Mouse (Mus musculus): ENCODE results near the gene Magel2. TPM values are rescaled to one million over a fixed set of nuclear protein-coding genes. Genes with fewer than 3 reads are reported as not detected.

The Magel2 gene
- polyA plus RNA-seq, 1 experiment, result not detected

GRCm38 (mm10) chr7:62407803-62408202 is 31.0 kb downstream of the Magel2 start:
- no peaks in the 10 kb centered on the region for H3K4me1 ChIP-seq (ENCODE audit: control insufficient read depth, insufficient read depth, insufficient read length, low read length)
- no peak overlapping the region for H3K4me3 ChIP-seq (ENCODE audit: insufficient read depth, low read depth, low read length)
- no peak overlapping the region for H3K27ac ChIP-seq (replicated peaks; ENCODE audit: low read depth, low read length)

- H3K4me3 ChIP-seq (ENCODE audit: insufficient read depth, low read depth, low read length), result no peak overlapping the region
- no peaks in the 10 kb centered on the region for H3K4me1 ChIP-seq (ENCODE audit: control insufficient read depth, insufficient read depth, insufficient read length, low read length)
- no peak overlapping the region for H3K27ac ChIP-seq (replicated peaks; ENCODE audit: low read depth, low read length)
These were observed 38.4 kb downstream of the Magel2 start for GRCm38 (mm10) chr7:62415222-62415621.

GRCm38 (mm10) chr7:62416173-62416572 is 39.4 kb downstream of the Magel2 start:
- Histone ChIP-seq H3K4me3 (ENCODE audit: insufficient read depth, low read depth, low read length) (no peak overlapping the region), H3K27ac (replicated peaks; ENCODE audit: low read depth, low read length) (no peak overlapping the region), H3K4me1 (ENCODE audit: control insufficient read depth, insufficient read depth, insufficient read length, low read length) (no peaks in the 10 kb centered on the region)

GRCm38 (mm10) chr7:62418346-62418745 is 41.5 kb downstream of the Magel2 start:
- Histone ChIP-seq H3K4me3 (ENCODE audit: insufficient read depth, low read depth, low read length) (no peak overlapping the region), H3K27ac (replicated peaks; ENCODE audit: low read depth, low read length) (no peak overlapping the region), H3K4me1 (ENCODE audit: control insufficient read depth, insufficient read depth, insufficient read length, low read length) (no peaks in the 10 kb centered on the region)

GRCm38 (mm10) chr7:62419105-62419492 is 42.3 kb downstream of the Magel2 start:
- Histone ChIP-seq H3K4me1 (ENCODE audit: control insufficient read depth, insufficient read depth, insufficient read length, low read length) (no peaks in the 10 kb centered on the region), H3K27ac (replicated peaks; ENCODE audit: low read depth, low read length) (no peak overlapping the region)

DNA sequence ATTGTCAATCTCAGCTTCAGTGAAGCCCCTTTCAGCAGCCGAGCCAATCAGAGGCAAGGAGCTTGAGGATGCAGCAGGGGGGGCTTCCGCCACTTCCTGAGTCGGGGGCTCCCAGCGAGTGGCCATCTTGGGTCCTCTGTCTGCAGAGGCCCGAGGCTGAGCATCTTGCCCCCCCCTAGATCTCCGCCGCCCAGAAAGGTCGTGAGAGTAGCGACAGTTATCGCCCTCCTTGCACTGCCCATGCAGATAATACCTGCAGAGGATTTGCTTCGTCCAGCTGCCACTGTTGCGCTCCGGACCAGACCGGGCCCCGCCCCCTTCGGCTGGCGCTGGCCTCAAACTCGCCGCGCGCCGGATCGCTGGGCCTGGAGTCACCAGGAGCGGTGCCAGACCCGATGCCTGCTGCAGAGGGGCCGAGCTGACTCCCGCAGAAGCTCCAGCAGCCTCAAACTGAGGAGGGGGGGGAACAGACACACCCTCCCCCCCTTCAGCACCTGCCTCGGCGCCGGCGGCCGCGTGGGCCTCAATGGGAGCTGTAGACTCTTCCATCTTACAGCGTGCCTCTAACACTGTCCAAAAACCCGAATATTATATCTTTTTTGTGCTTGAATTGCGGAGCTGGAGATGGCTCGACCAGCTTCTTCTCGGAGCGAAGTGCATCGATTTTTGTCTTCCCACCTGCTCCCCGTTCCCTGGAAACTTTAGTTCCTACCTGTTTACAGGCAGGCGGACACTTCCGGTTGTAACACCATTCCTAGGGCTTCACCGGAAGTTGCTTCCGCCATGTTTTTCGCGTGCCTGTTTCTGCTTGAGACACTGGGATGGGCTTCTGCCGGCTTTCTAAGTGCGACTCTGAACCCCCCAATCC is 42.9 kb downstream of the Magel2 start, which contains the start of gene Mkrn3:
Gene Mkrn3, minus strand, starts transcription at position 647 of the 868 bp plus-strand sequence.
- no peak within 1 kb of the TSS for H3K27ac ChIP-seq (replicated peaks; ENCODE audit: low read depth, low read length)

More at GRCm38 (mm10) chr7:62419105-62419492, 42.3 kb downstream of the Magel2 start:
- peak overlapping the region; percentile 81 for H3K4me3 ChIP-seq (ENCODE audit: insufficient read depth, low read depth, low read length)

DNA sequence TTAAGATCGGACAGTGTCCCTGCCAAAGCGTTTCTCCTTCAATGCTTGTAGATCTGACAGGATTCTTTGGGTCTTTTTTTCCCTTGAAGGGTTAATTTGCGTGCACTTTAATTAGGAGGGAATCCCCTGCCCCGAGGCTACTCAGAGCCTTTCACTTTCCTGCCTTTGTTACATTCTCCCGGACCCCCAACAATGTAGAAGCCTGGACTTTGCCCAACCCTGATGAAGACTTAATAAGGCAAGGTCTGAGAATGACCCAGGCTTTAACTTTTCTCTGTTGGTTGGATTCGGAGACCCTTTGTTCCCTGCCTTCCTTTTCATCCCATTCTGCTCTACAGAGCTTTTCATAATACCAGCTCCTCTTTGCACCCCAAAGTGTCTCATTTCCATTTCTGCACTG is 43.8 kb downstream of the Magel2 start:
- Histone ChIP-seq H3K4me3 (ENCODE audit: insufficient read depth, low read depth, low read length) (no peak overlapping the region), H3K4me1 (ENCODE audit: control insufficient read depth, insufficient read depth, insufficient read length, low read length) (no peaks in the 10 kb centered on the region), H3K27ac (replicated peaks; ENCODE audit: low read depth, low read length) (no peak overlapping the region)

More for the DNA sequence above, 42.9 kb downstream of the Magel2 start, which contains the start of gene Mkrn3:
- H3K4me3 ChIP-seq (ENCODE audit: insufficient read depth, low read depth, low read length), result peak within 1 kb of the TSS; percentile 81
- H3K4me1 ChIP-seq (ENCODE audit: control insufficient read depth, insufficient read depth, insufficient read length, low read length), result no peaks in the 10 kb centered on the region

DNA sequence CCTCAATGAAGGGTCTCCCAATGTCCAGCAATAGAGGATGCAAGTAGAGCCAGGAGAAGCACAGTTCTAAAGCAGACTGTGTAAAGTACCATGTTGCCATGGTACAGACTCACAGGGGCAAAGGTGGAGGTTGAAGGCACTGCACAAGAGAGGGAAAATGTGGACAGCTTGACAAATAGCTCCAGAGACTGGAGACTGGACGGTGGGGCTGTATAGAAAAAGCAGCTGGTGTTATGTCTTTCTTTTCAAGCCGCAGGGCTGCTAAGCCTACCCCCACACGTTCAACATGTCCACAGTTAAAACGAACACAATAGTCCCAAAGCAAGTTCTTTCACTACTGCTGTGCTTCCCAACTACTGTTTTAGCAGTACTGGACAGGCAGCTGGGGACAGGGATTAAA is 46.4 kb downstream of the Magel2 start:
- no peak overlapping the region for H3K27ac ChIP-seq (replicated peaks; ENCODE audit: low read depth, low read length)
- H3K4me3 ChIP-seq (ENCODE audit: insufficient read depth, low read depth, low read length), result no peak overlapping the region
- H3K4me1 ChIP-seq (ENCODE audit: control insufficient read depth, insufficient read depth, insufficient read length, low read length), result no peaks in the 10 kb centered on the region

DNA sequence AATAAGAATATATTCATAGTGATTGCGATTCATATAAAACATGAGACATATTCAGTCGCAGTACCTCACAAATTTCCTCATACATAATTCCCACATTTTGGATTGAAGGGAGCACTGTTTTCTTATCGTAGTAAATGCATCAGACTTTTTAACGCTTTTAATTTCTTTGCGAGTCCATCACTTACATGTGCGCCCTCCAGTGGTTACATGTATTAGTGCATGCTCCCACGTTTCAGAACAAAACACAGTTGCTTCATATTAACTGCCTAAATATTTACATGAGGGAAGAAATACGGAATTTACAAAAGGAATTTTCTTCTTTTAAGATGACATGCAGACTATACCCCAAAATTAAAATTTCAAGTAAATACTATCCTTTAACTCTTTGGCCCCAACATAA is 51.5 kb downstream of the Magel2 start:
- H3K27ac ChIP-seq (replicated peaks; ENCODE audit: low read depth, low read length), result no peak overlapping the region
- H3K4me1 ChIP-seq (ENCODE audit: control insufficient read depth, insufficient read depth, insufficient read length, low read length), result no peaks in the 10 kb centered on the region
- no peak overlapping the region for H3K4me3 ChIP-seq (ENCODE audit: insufficient read depth, low read depth, low read length)

Other genes with a start within 250 kb of the Magel2 start
- 16.8 and 18.7 TPM in 2 replicates for gene Ndn, start 30.4 kb upstream of the Magel2 start, polyA plus RNA-seq (2012; ENCODE audit: insufficient read depth, insufficient read length, missing spikeins)
- gene Mkrn3, start 43.1 kb downstream of the Magel2 start, polyA plus RNA-seq (2012; ENCODE audit: insufficient read depth, insufficient read length, missing spikeins), result not detected in 2 replicates
- gene Peg12, start 87.5 kb downstream of the Magel2 start, polyA plus RNA-seq (2012; ENCODE audit: insufficient read depth, insufficient read length, missing spikeins), result not detected in 2 replicates

Measured in brown adipose tissue, adult 24 weeks (tissue).